Mouse (Mus musculus): ENCODE measurements around the gene Carmil2. TPM values are rescaled to one million over a fixed set of nuclear protein-coding genes. Genes with fewer than 3 reads are reported as not detected.

The Carmil2 gene
- polyA plus RNA-seq, 1 experiment from 2014 or later: 0.26 TPM

DNA sequence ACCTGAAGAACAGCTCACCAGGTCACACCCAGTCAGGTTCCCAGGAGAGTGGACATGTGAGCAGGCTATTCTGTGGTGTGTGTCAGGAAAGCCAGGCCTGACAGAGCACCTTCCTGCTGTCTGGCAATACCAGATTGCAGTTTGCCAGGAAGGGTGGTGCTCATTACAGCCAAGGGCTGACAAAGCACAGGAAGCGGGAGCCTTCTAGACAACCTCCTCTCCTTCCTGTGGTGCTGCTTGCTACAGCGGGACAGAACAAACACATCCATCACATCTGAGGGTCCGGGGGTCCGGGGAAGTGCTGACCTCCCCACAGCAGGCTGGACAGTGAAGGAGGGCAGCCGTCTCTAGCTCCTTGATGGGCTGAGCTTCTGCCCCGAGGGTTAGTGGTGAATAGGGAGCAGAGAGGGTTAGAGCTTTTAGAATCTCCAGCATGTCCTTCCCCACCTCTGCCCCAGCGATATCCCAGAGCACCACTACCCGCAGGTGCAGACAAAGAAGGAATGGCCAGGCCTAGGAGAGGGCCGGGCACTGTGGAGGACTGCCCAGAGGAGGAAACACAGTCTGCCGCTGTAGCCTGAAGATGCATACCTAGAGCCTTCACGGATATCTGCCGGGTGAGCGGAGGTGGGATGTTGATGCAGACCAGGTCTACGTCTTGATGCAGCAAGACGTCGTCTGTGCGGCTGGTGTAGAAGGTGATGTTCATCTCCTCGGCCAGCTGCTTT, 41.5 kb downstream of the Carmil2 start:
- Histone ChIP-seq H3K4me3 (no peak overlapping the region), H3K4me2 (0 out of 2 replicates have a peak overlapping the region, but pooled peaks have one; percentile 3), H3K36me3 (no peaks in the 10 kb centered on the region), H3K9ac (no peak overlapping the region), H3K27me3 (no peaks in the 10 kb centered on the region), H3K4me1 (replicated peaks) (no peaks in the 10 kb centered on the region), H3K27ac (peak overlapping the region; percentile 63), H3K9me3 (replicated peaks) (no peaks in the 10 kb centered on the region)
- peak; percentile 84 for ATAC-seq (replicated peaks; ENCODE audit: insufficient number of reproducible peaks, insufficient read depth, low FRiP score, low read depth)
- 65% methylated on average over 18 of the region's 18 CpGs for WGBS

DNA sequence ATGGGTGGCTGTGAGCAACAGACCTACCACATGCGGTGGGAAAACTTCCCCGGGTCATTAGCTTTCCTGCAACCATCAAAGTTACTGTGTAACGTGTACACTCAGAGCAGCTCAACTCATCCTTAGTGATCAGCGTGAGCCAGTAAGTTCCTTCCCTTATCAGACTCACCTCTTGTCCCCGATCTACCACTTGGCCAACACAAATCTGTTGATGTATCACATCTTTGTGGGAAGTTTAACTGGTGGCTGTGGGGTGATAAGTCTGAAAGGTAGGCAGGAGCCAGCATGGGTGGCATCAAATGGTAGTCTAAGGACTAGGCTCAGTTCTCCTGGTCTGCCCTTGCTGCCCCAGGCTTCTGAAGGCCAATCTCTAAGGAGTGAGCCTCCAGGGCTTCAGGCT, 46.1 kb downstream of the Carmil2 start:
- Histone ChIP-seq H3K9ac (no peak overlapping the region), H3K27me3 (no peaks in the 10 kb centered on the region), H3K4me3 (no peak overlapping the region), H3K4me2 (no peak overlapping the region), H3K27ac (no peak overlapping the region), H3K4me1 (replicated peaks) (no peaks in the 10 kb centered on the region), H3K36me3 (no peaks in the 10 kb centered on the region), H3K9me3 (replicated peaks) (no peaks in the 10 kb centered on the region)
- WGBS: 88% methylated on average over 5 of the region's 5 CpGs
- no peak for ATAC-seq (replicated peaks; ENCODE audit: insufficient number of reproducible peaks, insufficient read depth, low FRiP score, low read depth)

DNA sequence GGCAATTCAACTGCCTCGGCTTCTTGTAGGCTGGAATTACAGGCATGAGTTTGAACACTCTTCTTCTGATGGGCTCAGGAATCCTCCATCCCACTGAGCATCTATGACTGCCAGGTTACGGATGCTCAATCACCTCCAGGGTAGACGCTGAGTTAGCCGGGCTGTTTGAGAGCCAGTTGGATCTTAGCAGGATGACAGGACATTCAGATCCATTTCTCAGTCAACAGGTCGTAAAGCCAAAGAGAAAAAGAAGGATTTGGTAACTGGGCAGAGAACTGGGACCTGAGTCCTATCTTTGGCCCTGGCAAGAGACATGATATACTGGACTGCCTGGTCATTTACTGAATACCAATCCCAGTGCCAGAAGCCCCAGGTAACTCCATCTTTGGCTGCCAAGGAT, 53.1 kb downstream of the Carmil2 start:
- ATAC-seq (replicated peaks; ENCODE audit: insufficient number of reproducible peaks, insufficient read depth, low FRiP score, low read depth): no peak
- 90% methylated on average over 5 of the region's 5 CpGs for WGBS
- Histone ChIP-seq H3K9ac (no peak overlapping the region), H3K4me3 (no peak overlapping the region), H3K4me2 (no peak overlapping the region), H3K4me1 (replicated peaks) (0 out of 2 replicates have a peak, but pooled peaks cover 3% of the 10 kb centered on the region), H3K9me3 (replicated peaks) (no peaks in the 10 kb centered on the region), H3K27me3 (no peaks in the 10 kb centered on the region), H3K27ac (no peak overlapping the region), H3K36me3 (no peaks in the 10 kb centered on the region)

DNA sequence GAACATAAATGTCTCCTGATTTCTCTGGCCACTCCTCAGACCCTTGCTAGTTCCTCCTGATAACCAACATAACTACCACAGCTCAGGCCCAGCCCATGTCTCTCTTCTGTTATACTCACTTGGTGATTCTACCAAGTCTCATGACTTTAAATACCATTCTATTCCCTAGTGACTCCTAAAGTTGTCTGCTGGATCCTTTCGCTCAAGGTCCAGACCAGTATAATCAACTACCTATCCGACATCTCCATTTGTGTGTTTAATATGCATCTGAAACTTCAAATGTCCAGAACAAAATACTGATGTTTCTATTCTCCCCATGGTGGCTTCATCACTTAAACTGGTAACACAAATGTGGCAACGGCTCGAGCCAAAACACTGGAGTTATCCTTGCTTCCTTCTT, 57.2 kb downstream of the Carmil2 start:
- no peaks in the 10 kb centered on the region for H3K27me3 ChIP-seq
- H3K27ac ChIP-seq: no peak overlapping the region
- no peak overlapping the region for H3K9ac ChIP-seq
- no peak overlapping the region for H3K4me3 ChIP-seq
- H3K4me1 ChIP-seq (replicated peaks): peaks cover 9% of the 10 kb centered on the region; the same call in 1 of the 2 replicates
- 71% methylated on average over 4 of the region's 4 CpGs for WGBS
- no peak overlapping the region for H3K4me2 ChIP-seq
- no peak for ATAC-seq (replicated peaks; ENCODE audit: insufficient number of reproducible peaks, insufficient read depth, low FRiP score, low read depth)
- no peaks in the 10 kb centered on the region for H3K9me3 ChIP-seq (replicated peaks)
- H3K36me3 ChIP-seq: no peaks in the 10 kb centered on the region

Other genes starting within 250 kb of the Carmil2 start
- 27.5 and 39.8 TPM in 2 replicates for gene Tppp3, start 214.7 kb upstream of the Carmil2 start, polyA plus RNA-seq (2015; fragmentation: Nextera tagmentation; extraction: Ambion mirVana)
- 23.2 and 30.7 TPM in 2 replicates for gene Zdhhc1, start 189.4 kb upstream of the Carmil2 start, polyA plus RNA-seq (2015; fragmentation: Nextera tagmentation; extraction: Ambion mirVana)
- 0.15 and 0.58 TPM in 2 replicates for gene Hsd11b2, start 167.5 kb upstream of the Carmil2 start, polyA plus RNA-seq (2015; fragmentation: Nextera tagmentation; extraction: Ambion mirVana)
- 50.0 and 63.3 TPM in 2 replicates for gene Atp6v0d1, start 120.2 kb upstream of the Carmil2 start, polyA plus RNA-seq (2015; fragmentation: Nextera tagmentation; extraction: Ambion mirVana)
- gene Ripor1, start 81.0 kb upstream of the Carmil2 start, polyA plus RNA-seq (2015; fragmentation: Nextera tagmentation; extraction: Ambion mirVana): 27.9 and 36.5 TPM in 2 replicates
- gene Ctcf, start 49.7 kb upstream of the Carmil2 start, polyA plus RNA-seq (2015; fragmentation: Nextera tagmentation; extraction: Ambion mirVana): 64.5 and 77.1 TPM in 2 replicates
- 0.24 and 0.29 TPM in 2 replicates for gene Agrp, start 48.9 kb upstream of the Carmil2 start, polyA plus RNA-seq (2015; fragmentation: Nextera tagmentation; extraction: Ambion mirVana)
- 33.7 and 43.3 TPM in 2 replicates for gene Acd, start 14.8 kb downstream of the Carmil2 start, polyA plus RNA-seq (2015; fragmentation: Nextera tagmentation; extraction: Ambion mirVana)
- 13.8 and 13.9 TPM in 2 replicates for gene Pard6a, start 14.9 kb downstream of the Carmil2 start, polyA plus RNA-seq (2015; fragmentation: Nextera tagmentation; extraction: Ambion mirVana)
- not detected in 2 replicates for gene 4933405L10Rik, start 21.4 kb downstream of the Carmil2 start, polyA plus RNA-seq (2015; fragmentation: Nextera tagmentation; extraction: Ambion mirVana)
- gene Enkd1, start 21.9 kb downstream of the Carmil2 start, polyA plus RNA-seq (2015; fragmentation: Nextera tagmentation; extraction: Ambion mirVana): 9.8 and 12.7 TPM in 2 replicates
- gene Gfod2, start 72.4 kb downstream of the Carmil2 start, polyA plus RNA-seq (2015; fragmentation: Nextera tagmentation; extraction: Ambion mirVana): 9.4 and 10.1 TPM in 2 replicates
- gene Ranbp10, start 141.1 kb downstream of the Carmil2 start, polyA plus RNA-seq (2015; fragmentation: Nextera tagmentation; extraction: Ambion mirVana): 8.1 and 11.0 TPM in 2 replicates
- 0.06 and 0.29 TPM in 2 replicates for gene Tsnaxip1, start 141.5 kb downstream of the Carmil2 start, polyA plus RNA-seq (2015; fragmentation: Nextera tagmentation; extraction: Ambion mirVana)
- gene Cenpt, start 167.0 kb downstream of the Carmil2 start, polyA plus RNA-seq (2015; fragmentation: Nextera tagmentation; extraction: Ambion mirVana): 30.1 and 36.8 TPM in 2 replicates
- 44.7 and 52.5 TPM in 2 replicates for gene Thap11, start 168.9 kb downstream of the Carmil2 start, polyA plus RNA-seq (2015; fragmentation: Nextera tagmentation; extraction: Ambion mirVana)
- 154 and 173 TPM in 2 replicates for gene Nutf2, start 174.3 kb downstream of the Carmil2 start, polyA plus RNA-seq (2015; fragmentation: Nextera tagmentation; extraction: Ambion mirVana)
- 25.3 and 34.7 TPM in 2 replicates for gene Edc4, start 194.6 kb downstream of the Carmil2 start, polyA plus RNA-seq (2015; fragmentation: Nextera tagmentation; extraction: Ambion mirVana)
- 0.73 and 0.80 TPM in 2 replicates for gene Nrn1l, start 207.3 kb downstream of the Carmil2 start, polyA plus RNA-seq (2015; fragmentation: Nextera tagmentation; extraction: Ambion mirVana)
- gene Pskh1, start 214.2 kb downstream of the Carmil2 start, polyA plus RNA-seq (2015; fragmentation: Nextera tagmentation; extraction: Ambion mirVana): 19.5 and 25.8 TPM in 2 replicates
- gene Ctrl, start 247.6 kb downstream of the Carmil2 start, polyA plus RNA-seq (2015; fragmentation: Nextera tagmentation; extraction: Ambion mirVana): 0.84 and 0.85 TPM in 2 replicates

All from heart, embryonic 15.5 days (tissue).